ENCODE assay signal across 24 mouse cellular contexts in genomic region chrX:103733091-103733490, GRCm38 (mm10).
"Had no signal": no experiment of that assay in that cellular context is flagged by ENCODE, and none has a peak within 500 bp of the region (broad histone marks: within the 10 kb centered on the region; RNA-seq: fewer than 3 reads in every experiment).

No protein-coding gene starts in this region.

- H3K4me2 ChIP-seq: heart, embryonic 12.5 days; hindbrain, embryonic 12.5 days; hindbrain, embryonic 14.5 days; intestine, embryonic 15.5 days; limb, embryonic 12.5 days; liver, embryonic 13.5 days had no signal

- H3K9me3 ChIP-seq: heart, embryonic 10.5 days; heart, embryonic 12.5 days; hindbrain, embryonic 10.5 days; hindbrain, embryonic 12.5 days; intestine, embryonic 15.5 days; limb, embryonic 10.5 days; limb, embryonic 12.5 days; liver, embryonic 13.5 days had no signal

- H3K4me3 ChIP-seq: gastrocnemius, adult 2 months; heart, embryonic 10.5 days; heart, embryonic 12.5 days; hindbrain, embryonic 10.5 days; hindbrain, embryonic 12.5 days; intestine, embryonic 15.5 days; left cerebral cortex, adult 2 months; limb, embryonic 10.5 days; limb, embryonic 12.5 days; liver, embryonic 13.5 days had no signal

- DNase-seq: gastrocnemius, adult 2 months; gastrocnemius, postnatal 10 days; gastrocnemius, postnatal 25 days; heart, adult 18-20 months; heart, postnatal 10 days; heart, postnatal 4 days; kidney, adult 18-20 months; kidney, adult 8-10 months; kidney, postnatal 10 days; kidney, postnatal 25 days; kidney, postnatal 4 days; layer of hippocampus, adult 9-11 months; liver, embryonic 13.5 days had no signal

- H3K9ac ChIP-seq: heart, embryonic 12.5 days; hindbrain, embryonic 12.5 days; hindbrain, embryonic 14.5 days; intestine, embryonic 15.5 days; limb, embryonic 12.5 days; liver, embryonic 13.5 days had no signal

- ATAC-seq: inflammation-experienced regulatory T-cells, adult 6 months; intestine, embryonic 15.5 days; intestine, postnatal 0 days had no signal

- H3K36me3 ChIP-seq: heart, embryonic 10.5 days; heart, embryonic 12.5 days; hindbrain, embryonic 10.5 days; hindbrain, embryonic 12.5 days; intestine, embryonic 15.5 days; limb, embryonic 10.5 days; limb, embryonic 12.5 days; liver, embryonic 13.5 days had no signal

- H3K4me1 ChIP-seq: heart, embryonic 10.5 days; hindbrain, embryonic 10.5 days; hindbrain, embryonic 12.5 days; intestine, embryonic 15.5 days; limb, embryonic 10.5 days; limb, embryonic 12.5 days; liver, embryonic 13.5 days had no signal

- H3K27ac ChIP-seq: gastrocnemius, adult 2 months; heart, embryonic 10.5 days; hindbrain, embryonic 10.5 days; hindbrain, embryonic 12.5 days; hindbrain, embryonic 14.5 days; intestine, embryonic 15.5 days; left cerebral cortex, adult 2 months; limb, embryonic 10.5 days; limb, embryonic 12.5 days had no signal
